Mouse (Mus musculus): ENCODE measurements around the gene Psmd7. TPM values are rescaled to one million over a fixed set of nuclear protein-coding genes. Genes with fewer than 3 reads are reported as not detected.

The Psmd7 gene
- polyA plus RNA-seq, 1 experiment from 2014 or later = 399 TPM

DNA sequence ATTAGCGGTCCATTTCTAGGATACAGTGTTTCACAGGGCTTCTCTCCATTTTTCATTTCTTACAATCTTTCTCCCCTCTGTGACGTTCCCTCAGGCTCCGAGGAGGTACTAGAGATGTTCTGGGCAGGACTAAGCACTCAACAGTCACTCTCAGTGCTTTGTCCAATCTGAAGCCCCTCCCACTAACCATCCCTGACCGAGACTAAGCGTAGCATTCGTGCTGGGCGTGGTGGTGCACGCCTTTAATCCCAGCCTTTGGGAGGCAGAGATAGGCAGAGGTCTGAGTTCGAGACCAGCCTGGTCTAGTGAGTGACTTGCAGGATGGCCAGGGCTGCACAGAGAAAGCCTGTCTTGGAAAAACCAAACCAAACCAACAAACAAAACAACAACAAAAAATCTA lies 11.4 kb upstream of the Psmd7 start:
- Histone ChIP-seq H3K27ac (no peak overlapping the region), H3K36me3 (no peaks in the 10 kb centered on the region), H3K4me1 (peaks cover 15% of the 10 kb centered on the region), H3K9me3 (replicated peaks) (no peaks in the 10 kb centered on the region), H3K4me3 (no peak overlapping the region), H3K27me3 (ENCODE audit: low read depth, poor library complexity, severe bottlenecking) (no peaks in the 10 kb centered on the region)
- 91% methylated on average over 9 of the region's 9 CpGs for WGBS
- no peak for DNase-seq (ENCODE audit: low spot score)

- Histone ChIP-seq H3K27ac (no peak overlapping the region), H3K9me3 (replicated peaks) (no peaks in the 10 kb centered on the region), H3K27me3 (ENCODE audit: low read depth, poor library complexity, severe bottlenecking) (no peaks in the 10 kb centered on the region), H3K36me3 (no peaks in the 10 kb centered on the region), H3K4me1 (no peaks in the 10 kb centered on the region), H3K4me3 (no peak overlapping the region)
- no peak for DNase-seq (ENCODE audit: low spot score)
- 69% methylated on average over 1 of the region's 1 CpGs for WGBS
Observed at GRCm38 (mm10) chr8:107597731-107598130, 9.5 kb upstream of the Psmd7 start.

- no peak overlapping the region for H3K27ac ChIP-seq
- H3K4me3 ChIP-seq = no peak overlapping the region
Observed at GRCm38 (mm10) chr8:107594817-107595216, 6.6 kb upstream of the Psmd7 start.

DNA sequence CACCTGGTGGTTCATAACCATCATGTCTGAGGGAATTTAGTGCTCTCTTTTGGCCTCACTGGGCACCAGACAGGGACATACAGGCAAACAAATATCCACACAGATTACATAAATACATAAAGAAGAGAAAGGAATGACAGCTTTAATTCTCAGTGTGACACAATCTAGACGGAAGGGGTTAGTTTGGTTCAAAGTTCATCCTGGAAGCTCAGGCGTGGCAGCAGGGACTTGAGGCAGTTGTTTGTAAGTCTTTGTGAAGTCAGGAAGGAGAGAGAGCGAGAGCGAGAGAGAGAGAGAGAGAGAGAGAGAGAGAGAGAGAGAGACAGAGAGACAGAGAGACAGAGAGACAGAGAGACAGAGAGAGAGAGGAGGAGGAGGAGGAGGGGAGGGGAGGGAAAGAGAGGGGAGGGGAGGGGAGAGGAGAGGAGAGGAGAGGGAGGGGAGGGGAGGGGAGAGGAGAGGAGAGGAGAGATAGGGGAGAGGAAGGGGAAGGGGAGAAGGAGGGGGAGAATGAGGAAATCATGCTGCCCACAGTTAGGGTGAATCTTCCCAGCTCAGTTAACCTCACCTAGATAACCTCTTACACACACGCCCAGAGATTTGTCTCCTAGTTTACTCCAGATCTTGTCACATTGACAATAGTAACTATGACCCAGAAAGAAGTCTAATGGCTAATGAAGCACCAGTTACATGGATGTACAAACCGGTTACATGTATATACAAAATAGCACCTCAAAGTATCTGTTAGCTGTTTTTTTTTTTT lies 5.9 kb upstream of the Psmd7 start:
- H3K4me1 ChIP-seq = no peaks in the 10 kb centered on the region
- no peaks in the 10 kb centered on the region for H3K9me3 ChIP-seq (replicated peaks)
- H3K27ac ChIP-seq = no peak overlapping the region
- H3K27me3 ChIP-seq (ENCODE audit: low read depth, poor library complexity, severe bottlenecking) = no peaks in the 10 kb centered on the region
- no peak for DNase-seq (ENCODE audit: low spot score)
- no peaks in the 10 kb centered on the region for H3K36me3 ChIP-seq
- H3K4me3 ChIP-seq = no peak overlapping the region
- WGBS = 75% methylated on average over 6 of the region's 6 CpGs

More at GRCm38 (mm10) chr8:107594817-107595216, 6.6 kb upstream of the Psmd7 start:
- Histone ChIP-seq H3K27me3 (ENCODE audit: low read depth, poor library complexity, severe bottlenecking) (no peaks in the 10 kb centered on the region), H3K4me1 (no peaks in the 10 kb centered on the region), H3K36me3 (no peaks in the 10 kb centered on the region), H3K9me3 (replicated peaks) (no peaks in the 10 kb centered on the region)
- no peak for DNase-seq (ENCODE audit: low spot score)
- 85% methylated on average over 6 of the region's 6 CpGs for WGBS

- peak overlapping the region; percentile 94 for H3K27ac ChIP-seq
- H3K4me3 ChIP-seq = peak overlapping the region; percentile 98
- 3% methylated on average over 17 of the region's 17 CpGs for WGBS
- H3K9me3 ChIP-seq (replicated peaks) = no peaks in the 10 kb centered on the region
- peak; percentile 62 for DNase-seq (ENCODE audit: low spot score)
- peaks cover 41% of the 10 kb centered on the region for H3K36me3 ChIP-seq
- H3K4me1 ChIP-seq = peaks cover 13% of the 10 kb centered on the region; the same call in 1 of the 2 replicates
- H3K27me3 ChIP-seq (ENCODE audit: low read depth, poor library complexity, severe bottlenecking) = no peaks in the 10 kb centered on the region
Observed at GRCm38 (mm10) chr8:107587429-107587994, 752 bp downstream of the Psmd7 start.

GRCm38 (mm10) chr8:107582136-107582535 lies 6.1 kb downstream of the Psmd7 start:
- Histone ChIP-seq H3K9me3 (replicated peaks) (no peaks in the 10 kb centered on the region), H3K36me3 (peaks cover 90% of the 10 kb centered on the region), H3K4me3 (no peak overlapping the region), H3K4me1 (peaks cover 11% of the 10 kb centered on the region; the same call in 1 of the 2 replicates), H3K27me3 (ENCODE audit: low read depth, poor library complexity, severe bottlenecking) (no peaks in the 10 kb centered on the region), H3K27ac (no peak overlapping the region)
- WGBS = 95% methylated on average over 11 of the region's 11 CpGs
- no peak for DNase-seq (ENCODE audit: low spot score)

- no peaks in the 10 kb centered on the region for H3K27me3 ChIP-seq (ENCODE audit: low read depth, poor library complexity, severe bottlenecking)
- peaks cover 8% of the 10 kb centered on the region for H3K4me1 ChIP-seq
- H3K9me3 ChIP-seq (replicated peaks) = no peaks in the 10 kb centered on the region
- WGBS = 97% methylated on average over 4 of the region's 4 CpGs
- H3K27ac ChIP-seq = no peak overlapping the region
- H3K4me3 ChIP-seq = no peak overlapping the region
- no peak for DNase-seq (ENCODE audit: low spot score)
- peaks cover 90% of the 10 kb centered on the region for H3K36me3 ChIP-seq
Observed at GRCm38 (mm10) chr8:107581536-107581935, 6.7 kb downstream of the Psmd7 start.

DNA sequence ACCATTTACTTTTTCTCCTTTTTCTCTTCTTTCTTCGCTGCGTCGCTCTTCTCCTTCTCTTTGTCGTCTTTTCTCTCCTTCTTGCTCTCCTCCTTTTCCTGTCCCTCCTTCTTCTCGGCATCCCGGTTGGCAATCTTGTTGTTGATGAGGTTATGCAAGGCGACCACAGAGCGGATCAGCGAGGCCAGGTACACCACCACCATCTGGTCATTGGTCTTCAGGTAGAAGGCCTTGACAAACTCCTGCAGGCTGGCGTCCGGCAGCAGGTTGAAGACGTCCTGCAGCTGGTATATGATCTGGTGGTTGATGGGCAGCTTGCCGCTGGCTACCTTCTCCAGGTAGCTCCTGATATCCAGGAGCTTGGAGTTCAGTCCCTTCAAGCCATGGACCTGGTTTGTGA lies 7.4 kb downstream of the Psmd7 start:
- Histone ChIP-seq H3K4me1 (peaks cover 6% of the 10 kb centered on the region), H3K36me3 (peaks cover 83% of the 10 kb centered on the region), H3K4me3 (no peak overlapping the region), H3K27me3 (ENCODE audit: low read depth, poor library complexity, severe bottlenecking) (no peaks in the 10 kb centered on the region), H3K27ac (no peak overlapping the region), H3K9me3 (replicated peaks) (no peaks in the 10 kb centered on the region)
- WGBS = 94% methylated on average over 13 of the region's 13 CpGs
- DNase-seq (ENCODE audit: low spot score) = no peak

- Histone ChIP-seq H3K9me3 (replicated peaks) (no peaks in the 10 kb centered on the region), H3K4me1 (peaks cover 6% of the 10 kb centered on the region), H3K27me3 (ENCODE audit: low read depth, poor library complexity, severe bottlenecking) (no peaks in the 10 kb centered on the region), H3K27ac (no peak overlapping the region), H3K36me3 (peaks cover 60% of the 10 kb centered on the region), H3K4me3 (no peak overlapping the region)
- no peak for DNase-seq (ENCODE audit: low spot score)
- WGBS = 90% methylated on average over 8 of the region's 8 CpGs
Observed at GRCm38 (mm10) chr8:107578541-107578940, 9.7 kb downstream of the Psmd7 start.

GRCm38 (mm10) chr8:107578132-107578531 lies 10.1 kb downstream of the Psmd7 start:
- DNase-seq (ENCODE audit: low spot score) = no peak
- no peaks in the 10 kb centered on the region for H3K9me3 ChIP-seq (replicated peaks)
- no peak overlapping the region for H3K4me3 ChIP-seq
- 94% methylated on average over 8 of the region's 8 CpGs for WGBS
- peaks cover 8% of the 10 kb centered on the region for H3K4me1 ChIP-seq
- H3K27ac ChIP-seq = no peak overlapping the region
- peaks cover 56% of the 10 kb centered on the region for H3K36me3 ChIP-seq
- H3K27me3 ChIP-seq (ENCODE audit: low read depth, poor library complexity, severe bottlenecking) = no peaks in the 10 kb centered on the region

DNA sequence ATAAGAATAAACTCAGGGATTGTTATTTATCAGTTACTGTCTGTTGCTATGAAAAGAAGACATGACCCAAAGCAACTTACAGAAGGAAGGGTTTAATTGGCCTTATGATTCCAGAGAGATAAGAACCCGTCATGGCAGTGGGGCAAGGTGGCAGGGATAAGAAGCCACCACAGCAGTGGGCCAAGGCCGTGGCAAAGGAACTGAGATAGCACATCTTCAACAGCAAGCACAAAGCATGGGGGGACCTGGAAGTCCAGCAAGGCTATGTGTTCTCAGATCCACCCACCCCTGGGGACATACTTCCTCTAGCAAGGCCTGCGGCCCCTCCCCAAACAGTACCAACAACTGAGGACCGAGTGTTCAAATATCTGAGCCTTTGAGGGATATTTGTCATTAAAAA lies 10.6 kb downstream of the Psmd7 start:
- WGBS = 86% methylated on average over 4 of the region's 4 CpGs
- Histone ChIP-seq H3K27ac (no peak overlapping the region; the same call in 1 of the 2 replicates), H3K36me3 (peaks cover 51% of the 10 kb centered on the region), H3K4me3 (no peak overlapping the region), H3K9me3 (replicated peaks) (no peaks in the 10 kb centered on the region), H3K4me1 (peaks cover 8% of the 10 kb centered on the region), H3K27me3 (ENCODE audit: low read depth, poor library complexity, severe bottlenecking) (no peaks in the 10 kb centered on the region)
- DNase-seq (ENCODE audit: low spot score) = no peak

GRCm38 (mm10) chr8:107576702-107577101 lies 11.6 kb downstream of the Psmd7 start:
- Histone ChIP-seq H3K27me3 (ENCODE audit: low read depth, poor library complexity, severe bottlenecking) (no peaks in the 10 kb centered on the region), H3K27ac (peak overlapping the region; percentile 79), H3K9me3 (replicated peaks) (no peaks in the 10 kb centered on the region), H3K4me1 (peaks cover 8% of the 10 kb centered on the region), H3K4me3 (no peak overlapping the region), H3K36me3 (peaks cover 41% of the 10 kb centered on the region)
- 16% methylated on average over 10 of the region's 10 CpGs for WGBS
- DNase-seq (ENCODE audit: low spot score) = peak; percentile 88

DNA sequence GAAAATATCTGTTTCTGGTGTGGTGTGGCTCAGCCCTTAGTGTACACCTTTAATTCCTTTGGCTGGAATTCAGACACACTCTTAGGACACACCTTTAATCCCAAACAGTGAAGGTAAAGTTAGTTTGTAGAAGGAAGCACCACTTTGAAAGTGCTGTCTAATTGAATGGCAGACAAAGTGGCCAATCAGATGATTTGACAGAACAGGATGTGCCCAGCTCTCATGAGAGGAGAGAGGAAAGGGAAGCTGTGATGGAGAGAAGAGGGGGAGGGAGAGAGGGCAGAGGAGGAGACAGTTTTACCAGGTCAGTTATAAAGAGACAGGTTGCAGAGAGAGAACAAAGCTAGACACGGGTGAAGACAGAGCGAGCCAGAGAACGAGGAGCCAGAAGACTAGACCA lies 13.5 kb downstream of the Psmd7 start:
- 88% methylated on average over 3 of the region's 3 CpGs for WGBS
- H3K36me3 ChIP-seq = peaks cover 22% of the 10 kb centered on the region
- H3K9me3 ChIP-seq (replicated peaks) = no peaks in the 10 kb centered on the region
- H3K4me3 ChIP-seq = no peak overlapping the region
- H3K4me1 ChIP-seq = peaks cover 14% of the 10 kb centered on the region
- DNase-seq (ENCODE audit: low spot score) = no peak
- no peaks in the 10 kb centered on the region for H3K27me3 ChIP-seq (ENCODE audit: low read depth, poor library complexity, severe bottlenecking)
- H3K27ac ChIP-seq = no peak overlapping the region
